Mouse (Mus musculus) myocyte (in vitro differentiated cells): ENCODE measurements around the gene Sh3pxd2b.

Experiments used
- MAX ChIP-seq: IDR thresholded peaks from one replicate; pipeline ENCODE4 v1.6.1; 2011; ENCODE audit warnings: low read depth, mild to moderate bottlenecking, control low read depth
- POLR2A ChIP-seq: IDR thresholded peaks from one replicate; pipeline ENCODE4 v1.6.1; 2011; ENCODE audit warnings: low read depth, mild to moderate bottlenecking, control low read depth, moderate library complexity; ENCODE audit not compliant: insufficient read length
- POLR2AphosphoS2 ChIP-seq: IDR thresholded peaks from one replicate; pipeline ENCODE4 v1.6.1; 2011; ENCODE audit warnings: low read depth, control low read depth; ENCODE audit not compliant: insufficient read length
- USF1 ChIP-seq: IDR thresholded peaks from one replicate; pipeline ENCODE4 v1.6.1; 2011; ENCODE audit warnings: low read depth, mild to moderate bottlenecking, control low read depth, moderate library complexity

- TF ChIP-seq POLR2A (no peak), USF1 (no peak), MAX (no peak), POLR2AphosphoS2 (no peak)
Observed at GRCm38 (mm10) chr11:32450216-32450615, 102.6 kb downstream of the Sh3pxd2b start.
